Mouse (Mus musculus): ENCODE data around the gene Gzmc. TPM values are rescaled to one million over a fixed set of nuclear protein-coding genes. Genes with fewer than 3 reads are reported as not detected.
"Not testable (repeated sequence)": the region's sequence is repeated elsewhere in the genome, so short reads cannot be mapped to it uniquely, and the experiment has no call there.

The Gzmc gene
- polyA plus RNA-seq (2012; rRNA removed): 0.62 and 1.6 TPM in 2 replicates

DNA sequence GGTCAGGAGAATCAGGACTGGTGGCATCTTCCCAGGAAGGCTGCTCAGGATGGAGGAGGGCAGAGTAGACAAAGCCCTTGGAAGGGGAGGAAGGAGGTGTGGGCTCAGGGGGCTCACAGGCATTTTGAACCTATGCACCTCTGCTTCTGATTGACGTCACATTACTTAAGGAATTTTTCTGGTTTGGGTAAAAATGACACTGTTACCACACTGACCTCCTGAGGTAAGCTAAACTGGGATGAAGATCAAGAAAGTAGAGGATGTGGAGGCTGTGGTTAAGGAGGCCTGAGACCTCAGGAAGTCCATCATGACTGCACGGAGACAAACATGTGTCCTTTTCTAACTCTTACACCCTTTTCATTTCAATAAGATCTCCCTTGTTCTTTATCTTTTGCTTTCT, at the start of gene Gzmc:
Gene Gzmc, minus strand, starts transcription at position 101 of the 400 bp plus-strand sequence.
- DNase-seq (ENCODE audit: extremely low spot score in 1 of 2, low spot score in 1 of 2): no peak

DNA sequence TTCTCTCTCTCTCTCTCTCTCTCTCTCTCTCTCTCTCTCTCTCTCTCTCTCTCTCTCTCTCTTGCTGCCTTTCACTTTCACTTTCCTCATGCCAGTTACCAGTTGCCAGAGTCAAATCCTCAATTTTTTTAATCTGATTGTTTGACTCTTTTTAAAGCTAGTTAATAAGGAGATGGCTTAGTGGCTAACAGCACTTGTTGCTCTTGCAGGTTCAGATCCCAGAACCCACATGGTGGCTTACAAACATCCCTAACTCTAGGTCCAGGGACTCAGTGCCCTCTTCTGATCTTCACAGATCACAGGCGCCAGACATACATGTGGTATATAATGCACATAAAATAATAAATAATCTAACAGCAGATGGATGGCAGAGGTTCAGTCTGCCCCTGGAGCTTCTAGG, 49.4 kb upstream of the Gzmc start:
- DNase-seq (ENCODE audit: extremely low spot score in 1 of 2, low spot score in 1 of 2): no peak

DNA sequence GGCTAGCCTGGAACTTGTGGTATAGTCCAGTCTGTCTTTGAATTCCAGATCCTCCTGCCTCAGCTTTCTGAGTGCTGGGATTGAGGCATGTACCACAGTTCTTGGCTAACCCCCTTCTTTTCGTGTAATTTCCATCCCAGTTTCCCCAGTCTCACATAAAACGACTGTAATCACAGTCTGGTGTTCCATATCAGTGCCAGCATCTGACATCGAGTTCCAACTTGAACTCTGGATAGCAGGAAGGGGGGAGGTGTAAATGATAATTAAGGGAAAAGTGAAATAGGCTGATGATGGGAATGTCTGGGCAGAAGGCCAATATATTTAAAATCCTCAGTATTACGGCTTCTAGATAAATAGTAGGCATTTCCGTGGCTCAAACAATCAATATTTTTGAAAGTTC, 46.6 kb upstream of the Gzmc start:
- no peak for DNase-seq (ENCODE audit: extremely low spot score in 1 of 2, low spot score in 1 of 2)

DNA sequence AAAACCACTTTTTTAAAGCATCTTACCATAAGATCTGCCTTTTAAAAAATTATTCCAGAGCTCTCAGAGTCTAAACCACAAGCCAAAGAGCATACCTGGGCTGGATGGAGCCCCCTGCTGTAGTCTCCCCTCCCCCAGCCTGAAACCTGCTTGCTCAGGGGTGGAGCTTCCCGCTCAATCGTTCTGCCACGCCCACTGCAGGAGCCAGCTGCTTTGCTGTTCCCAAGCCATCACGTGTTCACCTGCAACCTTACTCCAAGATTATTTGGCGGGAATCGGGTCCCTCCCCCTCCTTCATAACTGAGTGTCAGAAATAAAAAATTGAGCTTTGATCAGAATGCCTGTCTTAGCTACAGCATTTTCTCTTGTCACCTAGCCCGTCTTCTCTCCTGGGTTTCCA, 44.2 kb upstream of the Gzmc start:
- not testable (repeated sequence) for DNase-seq (ENCODE audit: extremely low spot score in 1 of 2, low spot score in 1 of 2)

DNA sequence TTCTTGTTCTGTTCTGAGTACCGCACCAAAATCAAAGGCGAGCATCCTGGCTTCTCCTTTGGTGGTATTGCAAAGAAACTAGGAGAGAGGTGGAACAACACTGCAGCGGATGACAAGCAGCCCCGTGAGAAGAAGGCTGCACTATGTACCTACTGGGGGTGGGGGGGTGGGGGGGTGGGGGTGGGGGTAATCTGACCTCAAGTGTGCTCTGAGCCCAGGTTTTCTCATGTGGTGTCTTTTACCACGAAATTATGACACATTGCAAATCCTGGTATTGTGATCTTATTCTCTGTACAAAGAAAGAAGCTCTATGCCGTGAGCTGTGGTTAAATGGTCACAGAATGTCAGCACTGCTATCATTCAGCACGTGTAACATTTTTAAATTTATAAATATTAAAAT, 41.6 kb upstream of the Gzmc start:
- DNase-seq (ENCODE audit: extremely low spot score in 1 of 2, low spot score in 1 of 2): not testable (repeated sequence)

DNA sequence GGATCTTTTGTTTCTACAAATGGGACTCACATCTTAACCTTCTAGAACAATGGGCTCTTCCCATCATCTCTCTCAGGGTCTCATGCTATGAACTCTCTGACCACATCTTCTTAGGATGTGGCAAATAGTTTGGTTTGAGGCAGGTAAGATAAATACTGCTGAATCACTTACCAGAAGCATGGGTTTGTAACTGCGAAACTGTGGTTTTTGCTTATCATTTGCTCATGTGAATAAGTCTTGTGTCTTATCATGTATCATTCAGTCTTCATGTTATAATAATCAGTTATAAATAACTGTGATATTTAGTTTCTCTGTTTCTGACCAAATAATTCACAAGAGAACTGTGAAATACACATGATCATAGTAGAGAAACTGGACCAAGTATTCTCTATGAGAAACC, 31.7 kb upstream of the Gzmc start:
- no peak for DNase-seq (ENCODE audit: extremely low spot score in 1 of 2, low spot score in 1 of 2)

DNA sequence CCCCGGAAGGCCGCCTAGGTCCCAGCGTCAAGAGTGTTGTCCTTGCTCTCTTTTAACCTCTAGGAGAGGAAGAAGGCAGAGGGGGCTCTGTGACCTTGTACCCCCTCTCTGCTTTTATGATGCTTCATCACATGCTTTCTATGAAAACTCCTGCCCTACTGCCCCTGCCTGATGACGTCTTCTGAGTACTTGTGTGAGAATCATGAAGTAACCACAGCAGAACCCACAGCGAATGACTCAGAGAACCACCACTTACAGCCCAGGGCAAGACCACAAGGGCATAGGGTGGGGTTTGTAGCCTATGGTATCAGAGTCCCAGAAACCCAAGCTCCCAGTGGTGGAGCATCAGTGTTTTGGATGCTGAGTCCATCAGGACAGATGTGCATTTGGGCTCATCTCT, 27.7 kb upstream of the Gzmc start, which contains the start of gene Gzmb:
Gene Gzmb, minus strand, starts transcription at position 108 of the 400 bp plus-strand sequence.
- DNase-seq (ENCODE audit: extremely low spot score in 1 of 2, low spot score in 1 of 2): no peak

DNA sequence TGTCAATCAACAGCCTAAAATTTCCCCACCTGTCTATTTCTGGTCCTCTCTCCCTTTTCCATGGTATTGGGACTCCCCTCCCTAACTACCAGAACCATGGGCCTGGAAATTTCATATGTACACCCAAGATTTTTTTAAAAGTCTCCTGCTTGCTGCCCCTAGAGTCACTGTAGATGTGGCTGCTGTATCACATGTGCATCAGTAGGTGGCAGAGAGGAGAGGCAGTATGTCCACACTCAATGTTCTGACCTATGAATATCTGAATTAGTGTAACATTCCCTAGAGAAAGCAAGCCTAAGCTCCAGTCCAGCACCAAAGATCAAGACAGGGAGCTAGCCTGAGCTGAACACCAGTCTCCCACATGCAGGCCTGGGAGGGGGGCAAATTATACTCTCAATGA, 6.0 kb upstream of the Gzmc start:
- no peak for DNase-seq (ENCODE audit: extremely low spot score in 1 of 2, low spot score in 1 of 2)

DNA sequence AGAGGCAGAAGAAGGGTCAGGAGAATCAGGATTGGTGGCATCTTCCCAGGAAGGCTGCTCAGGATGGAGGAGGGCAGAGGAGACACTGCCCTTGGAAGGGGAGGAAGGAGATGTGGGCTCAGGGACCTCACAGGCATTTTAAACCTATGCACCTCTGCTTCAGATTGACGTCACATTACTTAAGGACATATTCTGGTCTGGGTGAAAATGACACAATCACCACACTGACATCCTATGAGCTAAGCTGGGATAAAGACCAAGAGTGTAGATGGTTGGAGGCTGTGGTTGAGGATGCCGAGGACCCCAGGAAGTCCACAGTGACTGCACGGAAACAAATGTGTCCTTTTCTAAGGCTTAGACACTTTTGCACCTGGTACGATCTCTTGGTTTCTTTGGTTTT, 23.1 kb downstream of the Gzmc start, which contains the start of gene Gzmf:
Gene Gzmf, minus strand, starts transcription at position 101 of the 400 bp plus-strand sequence.
- DNase-seq (ENCODE audit: extremely low spot score in 1 of 2, low spot score in 1 of 2): no peak

DNA sequence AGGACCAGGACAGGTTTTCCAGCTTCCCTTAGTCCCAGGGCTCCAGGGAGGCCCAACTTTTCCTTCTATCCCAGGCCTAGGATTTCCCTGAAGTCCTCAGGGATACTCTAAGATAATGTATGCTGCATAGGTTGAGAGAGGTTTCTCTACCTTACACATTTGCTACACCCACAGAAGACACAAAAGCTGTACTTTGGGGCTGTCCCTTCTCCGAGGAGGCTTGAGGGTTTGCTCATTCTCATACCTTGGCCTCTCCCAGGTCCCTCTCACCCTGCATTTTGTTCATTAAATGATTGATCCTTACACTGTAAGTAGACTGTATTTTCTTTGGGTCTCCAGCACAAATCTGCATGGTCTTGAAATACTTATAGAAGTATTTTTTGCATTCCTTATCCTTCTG, 28.8 kb downstream of the Gzmc start:
- DNase-seq (ENCODE audit: extremely low spot score in 1 of 2, low spot score in 1 of 2): no peak

DNA sequence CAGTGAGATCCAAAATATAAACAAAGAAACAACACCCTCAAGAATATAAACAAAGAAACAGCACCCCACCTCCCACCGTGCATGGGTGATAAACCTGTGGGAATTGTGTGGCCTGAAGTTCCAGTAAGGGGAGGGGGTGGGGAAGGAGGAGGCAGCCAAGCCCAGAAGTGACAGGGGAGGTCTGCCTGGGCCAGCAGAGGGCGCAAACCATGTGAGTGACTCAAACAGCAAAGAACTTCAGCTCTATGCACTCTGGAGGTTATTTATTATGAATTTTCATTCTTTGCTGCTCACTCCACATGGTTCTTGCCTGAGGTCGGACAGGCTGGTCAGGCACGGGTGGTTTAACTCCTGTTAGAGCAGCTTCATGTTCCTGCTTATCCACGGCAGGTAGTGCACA, 29.4 kb downstream of the Gzmc start:
- DNase-seq (ENCODE audit: extremely low spot score in 1 of 2, low spot score in 1 of 2): peak in 1 of 2 experiments; percentile 14

DNA sequence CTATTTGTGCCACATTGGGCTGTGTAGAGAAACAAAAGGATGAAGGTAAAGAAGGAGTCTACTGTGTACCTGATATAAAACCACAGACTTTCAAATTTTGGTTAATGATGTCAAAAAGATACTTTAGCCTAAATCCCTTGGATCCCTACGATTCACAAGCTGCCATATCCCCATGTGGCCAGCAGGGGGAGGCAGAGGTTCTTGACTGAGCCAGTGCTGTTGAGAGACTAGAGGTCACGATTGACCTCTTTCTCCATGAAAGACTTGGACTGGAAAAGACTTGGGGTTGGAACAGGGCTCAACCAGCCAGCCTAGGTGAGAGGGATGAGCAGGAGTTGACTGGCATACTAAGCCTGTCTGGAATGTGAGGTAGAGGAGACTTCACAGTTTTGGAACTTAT, 30.5 kb downstream of the Gzmc start:
- DNase-seq (ENCODE audit: extremely low spot score in 1 of 2, low spot score in 1 of 2): peak; percentile 15 to 83

DNA sequence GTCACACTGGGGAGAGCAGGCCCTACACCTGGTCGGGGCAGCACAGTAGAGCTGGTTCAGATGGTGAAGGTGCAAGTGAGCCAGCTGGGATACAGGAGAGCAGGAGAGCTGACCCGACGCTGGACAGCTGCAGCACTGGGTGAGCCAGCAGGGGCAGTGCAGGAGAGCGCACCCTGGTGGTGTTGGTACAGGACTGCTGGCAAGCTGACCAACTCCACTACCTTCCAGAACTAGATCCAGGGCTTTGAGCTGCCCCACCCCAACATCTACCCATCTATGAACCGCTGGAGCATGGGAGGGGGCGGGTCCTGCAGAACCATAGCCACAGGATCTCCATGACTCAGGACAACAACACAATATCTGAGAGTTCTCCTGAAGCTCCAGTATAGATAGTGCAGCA, 47.5 kb downstream of the Gzmc start:
- DNase-seq (ENCODE audit: extremely low spot score in 1 of 2, low spot score in 1 of 2): no peak

DNA sequence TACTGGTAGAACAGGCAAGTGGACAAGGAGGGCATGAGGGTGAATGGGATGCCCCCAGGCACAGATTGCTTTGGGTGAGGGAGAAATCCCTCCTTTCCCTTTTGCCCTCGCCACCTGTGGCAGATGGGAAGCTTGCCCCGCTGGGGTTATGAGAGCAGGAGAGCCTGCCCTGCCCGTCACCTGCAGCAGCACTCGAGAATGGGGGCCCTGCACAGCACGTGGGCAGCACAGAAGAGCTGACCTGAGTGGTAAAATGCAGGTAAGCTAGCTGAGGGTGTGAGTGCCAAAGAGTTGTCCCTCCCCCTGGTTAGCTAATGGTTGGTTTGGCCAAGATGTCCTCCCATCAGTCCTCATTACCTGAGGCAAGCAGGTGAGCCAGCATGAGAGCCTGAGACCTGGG, 47.9 kb downstream of the Gzmc start:
- DNase-seq (ENCODE audit: extremely low spot score in 1 of 2, low spot score in 1 of 2): no peak

Other genes with a start within 250 kb of the Gzmc start
- gene Mcpt1, start 216.7 kb downstream of the Gzmc start, polyA plus RNA-seq (2012; rRNA removed): not detected in 2 replicates
- gene Mcpt9, start 204.2 kb downstream of the Gzmc start, polyA plus RNA-seq (2012; rRNA removed): not detected in 2 replicates
- not detected in 2 replicates for gene Mcpt2, start 192.6 kb downstream of the Gzmc start, polyA plus RNA-seq (2012; rRNA removed)
- gene Mcpt4, start 172.3 kb downstream of the Gzmc start, polyA plus RNA-seq (2012; rRNA removed): 0.10 TPM in 1 of 2 replicates, not detected in the other
- gene Mcpt8, start 149.4 kb downstream of the Gzmc start, polyA plus RNA-seq (2012; rRNA removed): not detected in 2 replicates
- 0.20 TPM in 1 of 2 replicates, not detected in the other for gene Ctsg, start 132.1 kb downstream of the Gzmc start, polyA plus RNA-seq (2012; rRNA removed)
- gene Gzme, start 114.0 kb downstream of the Gzmc start, polyA plus RNA-seq (2012; rRNA removed): 0.34 and 1.3 TPM in 2 replicates
- 1.2 and 3.4 TPM in 2 replicates for gene Gzmd, start 102.0 kb downstream of the Gzmc start, polyA plus RNA-seq (2012; rRNA removed)
- gene Gzmg, start 75.1 kb downstream of the Gzmc start, polyA plus RNA-seq (2012; rRNA removed): 1.4 and 3.8 TPM in 2 replicates
- not detected in 2 replicates for gene Gzmn, start 60.1 kb downstream of the Gzmc start, polyA plus RNA-seq (2012; rRNA removed)
- gene Gzmf, start 23.2 kb downstream of the Gzmc start, polyA plus RNA-seq (2012; rRNA removed): 1.4 and 3.7 TPM in 2 replicates
- 0.08 and 0.21 TPM in 2 replicates for gene Gzmb, start 27.6 kb upstream of the Gzmc start, polyA plus RNA-seq (2012; rRNA removed)
- 0.02 and 0.04 TPM in 2 replicates for gene Atp12a, start 130.4 kb upstream of the Gzmc start, polyA plus RNA-seq (2012; rRNA removed)
- gene Rnf17, start 167.9 kb upstream of the Gzmc start, polyA plus RNA-seq (2012; rRNA removed): 0.44 and 0.78 TPM in 2 replicates